Mouse (Mus musculus): Measurements from ENCODE around the gene Olfr74.

- TF ChIP-seq CTCF (conservative IDR thresholded peaks at IDR 0.05; ENCODE audit: insufficient read depth, insufficient read length, low read depth, low read length) (no peak), POLR2A (IDR thresholded peaks at IDR 0.05; ENCODE audit: low read depth, low read length) (no peak)
Observed at GRCm38 (mm10) chr2:87945037-87945436, 29.4 kb downstream of the Olfr74 start, which contains the start of gene Olfr1155.
